Mouse (Mus musculus) spleen, adult 2 months (tissue): ENCODE data around the gene Rhox11.

Experiments used
- CTCF ChIP-seq: fragments of 200-500 bp; IDR thresholded peaks from 2 replicates; pipeline ENCODE4 v1.5.1; 2011; ENCODE audit warnings: mild to moderate bottlenecking, inconsistent platforms; ENCODE audit not compliant: insufficient read depth, insufficient read length, insufficient replicate concordance; ENCODE audit errors: extremely low read depth
- POLR2A ChIP-seq: fragments of 200-500 bp; IDR thresholded peaks from 2 replicates; pipeline ENCODE4 v1.6.1; 2011; ENCODE audit warnings: low read depth, low read length, inconsistent platforms

GRCm38 (mm10) chrX:38121478-38121877 lies 36.5 kb upstream of the Rhox11 start:
- TF ChIP-seq POLR2A (no peak), CTCF (no peak)
